Mouse (Mus musculus) cerebellum, postnatal 4 days (tissue): ENCODE results near the gene Tbc1d4.

ENCODE experiments used
- DNase-seq, 2 experiments: peaks; one replicate each; pipeline ENCODE4 v3.0.0; 2022; ENCODE audit warnings: low spot score in 2 of 2, mixed read lengths in 1 of 2

Tbc1d4 gene

DNA sequence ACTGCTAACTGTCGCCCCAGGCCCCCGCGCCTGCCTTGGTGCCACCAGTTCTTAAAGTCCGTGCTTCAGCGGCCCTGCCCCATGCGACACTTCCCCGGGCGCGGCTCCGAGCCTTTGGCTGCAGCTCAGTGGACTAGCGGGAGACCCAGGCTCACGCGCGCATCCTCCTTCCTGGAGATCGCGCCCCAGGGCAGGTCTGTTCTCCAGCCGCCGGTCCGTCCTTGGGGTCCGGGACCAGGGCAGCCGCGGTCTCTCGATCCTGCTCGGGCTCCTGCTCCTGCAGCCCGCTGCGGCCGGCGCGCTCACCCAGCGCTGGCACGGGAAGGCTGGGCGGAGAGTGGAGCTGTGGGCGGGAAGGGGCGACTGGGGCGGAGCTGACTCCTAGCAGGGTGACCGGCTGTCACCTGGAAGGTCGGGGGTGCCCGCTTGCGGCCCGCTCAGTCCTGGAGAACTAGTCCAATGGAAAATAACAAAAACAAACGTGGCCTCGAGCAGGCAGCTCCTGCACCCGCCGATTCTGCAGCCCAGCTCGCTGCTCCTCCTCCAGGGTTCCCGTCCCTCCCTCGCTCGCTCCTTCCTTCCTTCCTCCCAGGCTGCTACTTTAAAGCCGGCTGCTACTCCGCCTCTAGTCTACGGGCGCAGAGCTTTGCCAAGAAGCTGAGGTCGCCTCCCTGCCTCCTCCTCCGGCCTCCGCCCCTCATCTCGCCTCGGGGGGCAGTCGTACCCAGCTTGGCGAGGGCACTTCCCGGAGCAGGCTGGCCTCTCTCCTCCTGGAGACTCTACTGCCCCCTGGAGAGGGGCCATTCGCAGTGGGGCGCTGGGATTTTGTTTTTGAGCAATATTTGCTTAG is at the start of gene Tbc1d4:
TSS of gene Tbc1d4 (minus strand) at position 673 of the 850 bp plus-strand sequence.
- peak; percentile 57 to 75 for DNase-seq

DNA sequence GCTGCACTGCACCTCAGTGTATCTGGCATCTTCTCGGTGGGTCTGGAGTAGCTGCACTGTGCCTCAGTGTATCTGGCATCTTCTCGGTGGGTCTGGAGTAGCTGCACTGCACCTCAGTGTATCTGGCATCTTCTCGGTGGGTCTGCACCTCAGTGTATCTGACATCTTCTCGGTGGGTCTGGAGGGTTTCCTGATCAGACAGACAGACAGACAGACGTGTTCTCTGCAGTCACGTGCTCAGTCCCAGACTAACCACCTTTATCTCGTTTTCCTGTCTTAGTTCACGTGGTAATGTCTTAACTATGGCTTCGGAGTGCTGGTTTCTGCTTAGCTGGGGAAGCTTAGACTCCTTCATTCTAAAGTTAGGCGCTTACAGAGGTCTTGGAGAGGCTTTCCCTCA is 47.3 kb upstream of the Tbc1d4 start:
- DNase-seq, result no peak

DNA sequence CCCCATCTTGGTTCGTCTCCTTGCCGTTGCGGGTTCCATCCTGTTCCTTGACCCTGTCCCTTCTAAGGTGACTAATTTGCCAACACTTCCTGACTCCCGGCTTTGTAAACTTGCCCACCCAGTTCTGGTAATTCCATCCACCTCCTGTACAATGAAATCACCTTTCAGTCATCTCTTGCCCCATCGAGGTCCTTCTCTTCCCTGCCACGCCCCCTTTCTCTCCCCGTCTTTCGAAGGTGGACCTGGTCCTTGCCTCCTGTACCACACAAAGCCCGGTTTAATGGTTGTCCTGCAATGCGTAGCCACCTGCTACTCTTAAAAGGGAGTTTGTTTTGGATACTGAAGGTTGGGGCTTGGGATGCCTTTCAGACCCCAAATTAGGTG is 45.5 kb upstream of the Tbc1d4 start:
- DNase-seq, result no peak

DNA sequence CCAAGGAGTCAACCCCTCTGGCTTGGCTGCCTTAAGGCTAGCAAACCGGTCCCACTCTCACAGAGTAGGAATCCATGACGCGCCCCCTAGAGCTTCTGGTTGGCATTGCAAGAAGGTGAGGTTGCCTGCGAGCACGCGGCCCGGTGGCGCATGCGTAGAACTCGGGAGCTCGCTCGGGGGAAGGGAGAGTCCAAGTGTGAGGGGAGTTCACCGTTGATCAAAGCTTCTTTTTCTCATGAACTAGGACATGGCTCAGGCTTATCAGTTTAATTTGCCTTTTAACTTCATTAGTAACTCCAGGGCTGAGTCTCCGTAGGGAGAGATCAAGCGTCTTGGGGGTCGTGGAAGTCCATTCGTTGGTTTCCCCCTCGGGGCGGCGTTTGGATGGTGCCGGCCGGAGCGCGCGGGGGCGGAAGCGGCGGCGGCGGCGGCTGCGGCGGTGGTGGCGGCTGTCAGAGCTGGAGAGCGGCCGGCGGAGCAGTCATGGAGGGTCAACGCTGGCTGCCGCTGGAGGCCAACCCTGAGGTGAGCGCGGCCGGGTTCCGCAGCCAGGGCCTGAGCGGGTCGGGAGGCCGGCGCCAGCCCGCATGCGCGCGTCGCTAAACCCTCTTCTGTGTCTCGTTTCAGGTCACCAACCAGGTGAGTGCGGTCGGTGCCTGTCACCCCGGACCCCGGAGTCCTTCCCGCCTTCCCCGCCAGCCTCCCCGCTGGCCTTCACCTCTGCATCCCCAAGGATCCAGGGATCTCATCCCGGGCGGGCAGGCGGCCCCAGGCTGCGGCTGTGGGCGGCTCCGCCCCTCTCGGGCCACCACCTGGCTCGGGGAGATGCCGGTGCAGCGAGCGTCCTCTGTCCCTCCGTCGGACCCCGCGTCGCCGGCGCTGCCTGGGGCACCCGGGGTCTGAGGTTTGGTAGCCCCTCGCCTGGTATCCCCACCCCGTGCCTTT is 44.9 kb upstream of the Tbc1d4 start, which contains the start of gene Uchl3:
TSS of gene Uchl3 (plus strand) at position 387 of the 945 bp plus-strand sequence.
- peak; percentile 100 for DNase-seq

DNA sequence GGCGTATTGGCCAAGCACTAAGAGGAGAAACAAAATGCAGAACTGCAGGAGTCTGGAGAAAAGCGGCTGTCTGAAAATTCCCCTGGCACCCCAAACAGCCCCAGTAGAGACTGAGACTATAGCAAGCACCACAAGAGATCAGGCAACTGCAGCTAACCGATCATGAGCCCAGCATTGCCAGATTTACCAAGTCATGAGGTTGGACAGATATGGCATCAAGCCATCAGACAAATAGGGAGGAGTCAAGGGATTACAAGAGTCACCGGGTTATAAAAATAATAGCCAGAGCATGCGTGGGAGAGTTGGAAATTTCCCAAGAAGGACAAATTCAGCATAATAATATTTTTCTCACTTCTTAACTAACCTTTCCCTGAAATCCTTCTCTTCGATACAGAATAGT is 43.6 kb upstream of the Tbc1d4 start:
- no peak for DNase-seq

DNA sequence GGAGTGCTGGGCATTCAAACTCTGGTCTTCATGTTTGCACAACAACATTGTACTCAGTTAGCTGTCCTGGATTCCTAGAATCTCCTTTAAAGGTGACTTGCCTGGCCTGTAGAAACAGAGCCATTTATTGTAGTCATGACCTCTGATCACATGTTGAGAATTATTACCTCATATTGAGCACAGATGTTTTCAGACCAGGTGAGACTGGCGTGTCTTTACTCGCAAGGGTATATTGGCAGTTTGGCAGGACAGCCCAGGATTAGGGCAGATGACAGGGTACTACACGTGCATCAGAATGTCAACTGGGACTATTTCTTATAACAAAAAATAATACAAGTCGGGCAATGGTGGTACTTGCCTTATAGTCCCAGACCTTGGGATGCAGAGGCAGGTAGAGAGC is 41.6 kb upstream of the Tbc1d4 start:
- no peak for DNase-seq

DNA sequence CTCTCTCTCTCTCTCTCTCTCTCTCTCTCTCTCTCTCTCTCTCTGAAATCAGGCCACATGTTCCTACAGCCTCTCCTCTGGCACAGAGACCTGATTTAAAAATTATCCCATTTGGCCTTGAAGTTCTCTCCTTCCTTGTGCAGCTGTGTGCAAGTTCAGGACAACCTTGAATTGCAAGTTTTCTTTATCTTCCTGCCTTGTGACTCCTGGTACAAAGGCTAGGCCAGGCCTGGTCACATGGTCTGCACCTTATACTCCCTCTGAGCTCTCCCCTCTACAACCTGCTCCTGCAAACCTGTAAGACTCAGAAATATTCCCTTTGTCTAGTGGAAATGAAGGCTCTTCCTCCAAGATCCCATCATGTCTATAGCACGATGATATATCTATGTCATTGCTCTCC is 36.0 kb upstream of the Tbc1d4 start:
- DNase-seq, result no peak

DNA sequence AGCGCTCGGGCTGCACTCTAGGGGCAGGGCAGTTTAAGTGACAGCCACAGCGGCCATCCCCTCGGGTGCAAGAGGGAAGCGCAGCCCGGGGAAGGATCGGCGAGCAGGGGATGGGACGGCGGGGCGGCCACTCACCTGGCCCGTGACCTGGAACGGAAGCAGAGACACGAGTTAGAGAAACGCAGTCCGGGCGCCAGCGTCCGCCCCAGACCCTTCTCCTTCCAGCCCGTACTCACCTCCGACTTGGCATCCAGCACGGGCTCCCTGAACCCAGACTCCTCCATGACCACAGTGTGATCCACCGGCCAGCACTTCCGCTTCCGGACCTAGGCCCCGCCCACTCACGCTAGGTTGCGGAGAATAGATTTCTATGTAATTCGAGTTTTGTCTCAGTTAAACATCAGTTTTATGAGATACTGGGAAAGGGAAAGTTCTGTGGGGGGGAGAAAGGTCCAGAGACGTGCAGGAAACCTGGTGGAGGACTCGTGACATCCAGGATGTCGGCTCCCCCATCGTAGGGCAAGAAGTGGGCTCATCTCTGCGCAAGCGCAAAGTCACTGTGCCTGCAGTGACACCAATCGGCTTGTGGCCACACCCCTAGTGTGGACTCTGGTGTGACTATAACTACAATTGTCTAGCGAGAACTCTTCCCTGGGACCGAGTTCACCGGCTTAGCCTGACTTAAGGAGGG is 31.3 kb upstream of the Tbc1d4 start, which contains the start of gene Commd6:
TSS of gene Commd6 (minus strand) at position 534 of the 691 bp plus-strand sequence.
- peak; percentile 66 to 83 for DNase-seq

DNA sequence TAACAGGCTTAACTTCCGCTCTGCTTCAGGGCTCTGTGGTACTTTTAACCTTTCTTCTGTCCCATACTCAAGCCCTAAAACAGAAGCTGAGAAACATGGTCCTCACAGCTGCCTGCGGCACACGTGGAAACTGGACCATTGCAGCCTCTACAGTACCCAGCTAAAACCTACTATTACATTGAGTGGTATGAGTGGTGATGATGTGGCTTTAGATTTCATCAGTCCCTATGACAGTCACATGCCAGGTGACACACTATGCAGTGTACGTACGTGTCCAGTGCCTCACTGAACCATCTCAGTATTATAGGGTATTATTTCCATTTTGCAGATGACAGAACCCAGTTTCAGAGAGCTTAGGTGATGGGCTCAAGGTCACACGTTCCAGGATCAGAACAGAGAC is 28.4 kb upstream of the Tbc1d4 start:
- no peak for DNase-seq

DNA sequence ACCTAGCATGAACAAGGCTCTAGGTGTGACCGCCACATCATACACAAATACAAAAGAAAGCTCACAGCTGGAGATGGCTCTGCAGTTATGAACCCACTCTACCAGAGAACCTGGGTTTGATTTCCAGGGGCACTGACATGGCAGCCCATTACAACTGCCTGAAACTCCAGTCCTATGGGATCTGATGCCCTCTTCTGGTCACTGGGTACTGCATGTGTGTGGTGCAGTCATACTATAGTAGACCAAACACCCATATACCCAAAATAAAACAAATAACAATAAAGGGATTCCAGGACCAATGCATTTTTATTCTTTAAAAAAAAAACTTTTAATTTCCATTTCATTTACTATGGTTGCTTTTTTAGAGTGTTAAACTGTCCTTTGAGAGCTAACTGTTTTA is 26.8 kb upstream of the Tbc1d4 start:
- DNase-seq, result no peak

DNA sequence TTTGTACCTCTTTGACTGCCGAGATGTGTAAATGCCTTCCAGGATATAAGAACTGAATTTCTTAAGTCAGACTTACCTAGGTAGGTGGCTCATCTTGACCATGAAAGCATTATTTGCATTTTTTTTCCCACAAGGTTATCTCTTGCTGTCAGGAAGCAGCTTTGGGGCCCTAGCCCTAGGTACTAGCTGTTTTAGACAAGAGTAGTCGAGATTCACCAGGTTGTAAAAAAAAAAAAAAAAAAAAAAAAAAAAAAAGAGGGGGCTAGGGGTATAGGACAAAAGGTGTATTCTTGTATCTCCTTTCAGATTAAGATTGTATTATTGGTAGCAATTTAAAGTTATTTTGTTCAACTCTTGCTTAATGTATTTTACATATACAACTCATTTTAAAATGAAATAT is 21.6 kb upstream of the Tbc1d4 start:
- DNase-seq, result no peak

DNA sequence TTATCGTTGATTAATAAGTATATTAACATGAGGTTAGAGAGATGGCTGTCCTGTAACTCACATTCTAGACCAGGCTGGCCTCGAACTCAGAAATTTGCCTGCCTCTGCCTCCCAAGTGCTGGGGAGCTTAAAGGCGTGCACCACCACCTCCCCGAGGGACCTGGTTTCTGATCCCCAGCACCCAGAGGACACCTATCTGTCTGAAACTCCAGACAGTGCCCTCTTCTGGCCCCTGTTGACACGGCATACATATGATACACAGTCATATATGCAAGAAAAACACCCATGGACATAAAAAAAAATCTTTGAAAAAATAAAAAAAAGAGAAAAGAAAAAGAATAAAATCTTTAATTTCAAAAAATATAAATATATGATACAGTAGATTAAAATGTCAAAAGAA is 8.7 kb upstream of the Tbc1d4 start:
- no peak for DNase-seq

DNA sequence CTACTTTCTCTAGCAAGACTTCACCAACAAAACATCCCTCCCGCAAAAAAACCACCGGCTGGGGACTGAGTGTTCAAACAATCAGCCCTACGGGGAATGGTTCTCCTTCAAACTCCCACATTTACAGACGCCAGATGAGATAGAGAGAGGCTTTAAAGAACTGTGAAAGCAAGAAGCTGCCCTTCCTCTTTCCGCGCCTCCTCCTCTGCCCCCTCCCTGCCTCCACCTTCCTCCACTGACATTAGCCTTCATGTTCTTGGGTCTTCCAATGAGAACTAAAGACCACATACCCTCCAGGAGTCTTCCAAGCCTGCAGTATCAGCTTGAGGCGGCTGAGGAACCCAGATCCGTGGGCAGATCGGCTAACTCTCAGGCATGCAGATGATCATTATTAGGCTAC is 7.2 kb upstream of the Tbc1d4 start:
- no peak for DNase-seq

DNA sequence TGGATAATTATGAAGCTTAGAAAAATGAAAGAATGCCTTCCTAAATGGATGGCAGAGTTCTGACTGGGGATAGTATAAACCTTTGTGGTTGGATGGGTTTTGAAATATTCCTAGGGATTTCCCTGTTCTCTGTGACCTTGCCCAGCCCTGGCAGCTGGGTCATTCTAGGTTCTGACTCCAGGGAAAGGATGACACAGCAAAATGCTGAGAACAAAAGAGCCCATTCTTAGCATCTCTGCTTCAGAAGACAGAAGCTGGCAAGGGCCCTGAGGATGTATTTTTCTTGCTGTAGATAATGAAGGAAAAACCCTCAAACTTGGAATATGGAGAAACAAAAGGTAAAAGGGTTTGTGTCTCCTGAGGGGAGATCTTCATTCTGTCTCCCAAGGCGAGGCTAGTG is 4.2 kb upstream of the Tbc1d4 start:
- DNase-seq, result no peak

DNA sequence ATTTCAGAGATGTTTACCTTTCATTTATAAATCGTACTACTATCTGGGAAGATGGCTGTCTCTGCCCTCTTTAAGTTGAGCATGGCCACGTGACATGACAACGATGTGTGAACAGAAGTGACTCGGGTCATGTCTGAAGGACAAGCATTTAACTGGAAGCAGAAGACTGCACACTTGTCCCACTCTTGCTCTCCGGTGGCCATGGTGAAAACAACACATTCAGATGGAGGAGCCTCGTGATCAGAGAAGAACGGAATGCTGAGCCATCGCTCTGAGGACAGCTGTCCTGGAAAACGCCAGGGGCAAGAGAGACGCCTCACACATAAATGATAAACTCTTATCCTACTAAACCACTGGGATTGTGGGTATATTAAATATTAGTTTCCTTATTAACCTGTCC is 1.7 kb upstream of the Tbc1d4 start:
- no peak for DNase-seq

DNA sequence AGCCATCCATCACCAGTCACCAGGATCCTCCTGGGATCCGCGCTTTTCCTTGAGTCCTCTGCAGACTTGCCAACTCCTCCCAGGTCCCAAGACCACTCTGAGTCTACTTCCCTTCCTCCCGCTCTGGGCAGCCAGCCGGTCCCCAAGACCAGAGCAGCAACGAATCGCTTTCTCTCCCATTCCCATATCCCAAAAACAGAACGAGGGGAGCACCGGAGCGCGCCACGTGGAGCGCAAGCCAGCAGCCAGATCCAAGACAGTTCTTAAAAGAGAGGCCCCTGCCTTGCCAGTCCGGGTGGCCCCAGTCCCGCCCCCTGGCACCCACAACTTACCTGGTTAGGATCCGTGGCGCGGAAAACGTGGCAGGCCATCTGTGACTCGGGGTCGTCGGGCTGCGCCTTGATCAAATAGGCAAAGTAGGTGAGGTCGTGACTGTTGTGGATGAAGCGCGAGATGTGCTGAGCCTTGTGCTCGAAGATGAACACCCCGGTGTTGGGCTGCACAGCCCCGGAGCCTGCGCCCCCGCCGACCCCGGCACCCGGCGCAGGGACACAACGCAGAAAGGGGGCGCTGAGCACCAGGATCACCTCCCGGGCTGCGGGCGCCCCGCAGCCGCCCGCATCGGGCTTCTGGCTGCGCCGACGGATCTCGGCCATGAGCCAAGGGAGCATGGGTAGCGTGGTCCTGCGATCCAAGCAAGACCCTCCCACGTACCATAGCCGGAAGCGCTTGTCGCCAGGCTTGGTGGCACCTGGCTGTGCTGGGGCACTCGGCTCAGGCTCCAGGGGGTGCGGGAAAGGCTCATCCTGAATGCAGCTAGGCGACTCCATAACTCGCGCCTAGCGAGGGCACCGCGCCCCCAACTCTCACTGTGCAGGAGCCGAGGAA is 1.1 kb downstream of the Tbc1d4 start:
- peak; percentile 22 to 44 for DNase-seq

DNA sequence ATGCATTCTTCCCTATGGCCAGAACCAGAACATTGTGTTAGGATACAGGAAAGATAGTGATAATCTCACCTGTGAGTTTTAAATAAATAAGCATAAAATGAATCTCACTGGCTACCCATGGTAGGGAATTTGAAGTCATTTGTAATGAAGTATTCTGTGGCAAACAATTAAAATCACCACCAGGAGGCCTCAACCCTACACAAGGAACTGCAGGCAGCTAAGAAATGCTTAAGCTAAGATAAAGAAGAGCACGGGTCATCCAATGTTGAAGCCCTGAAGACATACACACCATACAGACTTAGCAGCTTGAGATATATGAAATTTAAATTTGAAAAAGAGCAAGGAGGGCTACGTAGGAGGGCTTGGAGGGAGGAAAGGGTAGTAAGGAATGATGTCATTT is 3.1 kb downstream of the Tbc1d4 start:
- DNase-seq, result no peak

DNA sequence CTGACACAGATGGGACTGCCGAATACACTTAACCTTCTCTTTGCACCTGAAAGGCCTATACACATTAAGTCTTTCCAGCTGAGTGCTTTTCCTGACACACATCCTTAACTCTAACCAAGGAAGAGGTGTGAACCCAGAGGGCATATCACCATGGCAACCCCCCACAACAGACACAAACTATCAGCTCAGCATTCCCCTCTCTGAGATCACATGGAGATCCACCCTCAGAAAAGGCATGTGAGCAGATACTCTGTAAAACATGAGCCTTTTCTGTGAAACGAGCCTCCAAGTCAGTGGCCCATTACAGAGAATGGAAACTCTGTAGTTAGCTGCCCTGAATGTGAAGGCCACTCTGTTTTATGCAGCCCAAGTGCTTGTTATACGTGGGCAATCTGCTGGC is 6.1 kb downstream of the Tbc1d4 start:
- DNase-seq, result no peak

DNA sequence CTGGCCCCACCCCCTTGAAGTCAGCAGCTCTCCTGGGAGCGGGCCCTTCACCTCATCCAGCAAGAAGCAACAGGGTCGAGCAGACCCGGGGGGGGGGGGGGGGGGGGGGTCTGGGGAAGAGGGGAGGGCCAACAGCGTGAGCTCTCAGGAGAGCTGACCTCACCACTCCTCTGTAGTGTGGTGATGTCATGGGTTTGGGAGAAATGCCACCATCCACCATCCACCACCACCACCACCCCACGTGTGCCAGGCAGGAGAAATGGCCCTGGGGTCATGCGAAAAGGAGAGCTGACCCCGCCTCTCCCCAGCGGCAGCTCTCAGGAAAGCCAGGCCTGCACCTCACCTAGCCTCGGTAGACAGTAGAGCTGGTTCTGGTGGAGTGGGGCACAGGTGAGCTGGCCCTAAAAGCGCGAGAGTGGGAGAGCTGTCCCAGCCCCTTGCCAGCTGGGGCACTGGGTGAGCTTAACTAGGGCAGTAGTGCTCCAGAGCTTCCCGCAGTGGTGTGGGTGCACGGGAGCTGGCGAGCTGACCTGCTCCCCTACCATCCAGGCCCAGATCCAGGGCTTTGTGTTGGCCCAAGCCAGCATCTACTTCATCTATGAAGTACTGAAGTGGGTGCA is 11.8 kb downstream of the Tbc1d4 start:
- no peak for DNase-seq

DNA sequence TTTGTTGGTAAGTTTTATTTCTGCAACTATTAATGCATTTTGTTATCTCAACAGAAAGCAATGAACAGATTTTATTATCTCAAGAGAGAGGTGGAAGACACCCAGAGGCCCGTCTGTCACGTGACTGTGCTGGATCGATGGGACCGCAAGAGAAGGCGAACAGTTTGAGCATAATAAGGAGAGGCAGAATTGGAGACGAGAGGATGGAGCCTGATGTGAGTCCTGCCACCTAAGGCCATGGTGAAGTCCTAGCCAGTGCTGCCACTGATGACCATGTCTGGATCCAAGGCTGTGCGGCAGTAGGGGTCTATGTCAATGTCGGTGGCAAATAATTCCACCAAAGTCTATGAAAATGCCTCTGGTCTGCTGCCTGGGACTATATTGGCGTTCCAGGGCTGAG is 12.3 kb downstream of the Tbc1d4 start:
- DNase-seq, result no peak
